Mouse (Mus musculus): ENCODE results near the gene Ascc2. TPM values are rescaled to one million over a fixed set of nuclear protein-coding genes. Genes with fewer than 3 reads are reported as not detected.
A peak's percentile ranks its signal among the peaks of the same experiment; 100 is the strongest.
"Not testable (repeated sequence)": the region's sequence is repeated elsewhere in the genome, so short reads cannot be mapped to it uniquely, and the experiment has no call there.

Ascc2 gene
- polyA plus RNA-seq, 1 experiment from 2014 or later: 22.3 TPM

DNA sequence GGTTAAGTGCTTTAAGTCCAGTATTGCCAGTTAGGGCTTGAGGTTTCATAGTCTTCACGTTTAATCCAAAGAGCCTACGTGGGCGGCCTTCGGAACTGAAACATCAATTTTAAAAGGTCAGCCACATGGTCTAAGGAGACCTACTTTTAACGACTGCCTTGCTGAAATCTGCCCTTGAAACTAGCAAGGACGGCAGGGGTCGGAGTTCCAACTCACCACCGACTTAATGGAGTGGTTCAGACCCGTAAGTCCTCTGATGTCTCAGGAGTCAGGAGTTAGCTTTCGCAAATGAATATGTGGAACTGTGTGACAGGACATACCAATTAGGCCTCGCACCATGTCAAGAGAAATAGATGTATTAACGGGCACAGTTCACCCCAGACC, 66.1 kb downstream of the Ascc2 start:
- Histone ChIP-seq H3K9ac (peak overlapping the region; percentile 92), H3K4me2 (peak overlapping the region; percentile 84), H3K4me3 (peak overlapping the region; percentile 80), H3K9me3 (no peaks in the 10 kb centered on the region), H3K36me3 (peaks cover 29% of the 10 kb centered on the region), H3K4me1 (peaks cover 19% of the 10 kb centered on the region), H3K27me3 (replicated peaks) (no peaks in the 10 kb centered on the region), H3K27ac (replicated peaks) (peak overlapping the region; percentile 87)
- ATAC-seq (ENCODE audit: extremely low read depth, insufficient number of reproducible peaks, low FRiP score, low TSS enrichment): no peak
- WGBS: 3% methylated on average over 12 of the region's 12 CpGs

GRCm38 (mm10) chr11:4704072-4704964, 66.8 kb downstream of the Ascc2 start, which contains the start of the genes Uqcr10 and Zmat5:
Gene Uqcr10 (minus strand): TSS chr11:4704342.
Gene Zmat5 (plus strand): TSS chr11:4704678.
- H3K36me3 ChIP-seq: peaks cover 29% of the 10 kb centered on the region
- H3K27me3 ChIP-seq (replicated peaks): no peaks in the 10 kb centered on the region
- peak within 1 kb of the TSS; percentile 84 for H3K4me2 ChIP-seq
- H3K4me3 ChIP-seq: peak within 1 kb of the TSS; percentile 80
- ATAC-seq (ENCODE audit: extremely low read depth, insufficient number of reproducible peaks, low FRiP score, low TSS enrichment): peak; percentile 92
- H3K9ac ChIP-seq: peak within 1 kb of the TSS; percentile 92
- no peaks in the 10 kb centered on the region for H3K9me3 ChIP-seq
- peaks cover 19% of the 10 kb centered on the region for H3K4me1 ChIP-seq
- H3K27ac ChIP-seq (replicated peaks): peak within 1 kb of the TSS; percentile 87
- under 1% methylated on average over 47 of the region's 47 CpGs for WGBS

DNA sequence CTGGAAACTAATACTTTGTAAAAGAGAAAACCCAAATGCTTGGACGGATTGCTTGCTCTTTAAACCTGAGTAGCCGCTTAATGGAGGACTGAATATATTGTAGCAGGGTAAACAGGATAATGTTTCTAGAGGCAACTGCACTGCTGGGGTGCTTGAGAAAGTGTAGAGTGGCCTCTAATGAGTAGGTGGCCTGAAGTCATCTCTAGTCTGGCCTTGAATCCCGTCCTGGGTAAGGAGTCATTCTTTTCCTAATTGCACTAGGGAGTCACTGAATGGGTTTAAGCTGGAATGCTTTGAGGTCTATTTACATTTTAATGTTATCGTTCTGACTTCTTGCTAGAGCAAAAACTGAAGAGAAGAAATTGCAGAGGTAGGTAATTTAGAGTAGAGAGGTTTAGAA, 67.6 kb downstream of the Ascc2 start:
- peak overlapping the region; percentile 83 for H3K9ac ChIP-seq
- no peak for ATAC-seq (ENCODE audit: extremely low read depth, insufficient number of reproducible peaks, low FRiP score, low TSS enrichment)
- H3K4me2 ChIP-seq: peak overlapping the region; percentile 84
- peaks cover 29% of the 10 kb centered on the region for H3K36me3 ChIP-seq
- H3K9me3 ChIP-seq: no peaks in the 10 kb centered on the region
- whole genome bisulfite sequencing: 10% methylated on average over 4 of the region's 4 CpGs
- H3K27ac ChIP-seq (replicated peaks): peak overlapping the region; percentile 41; the same call in 1 of the 2 replicates
- H3K4me1 ChIP-seq: peaks cover 19% of the 10 kb centered on the region
- H3K4me3 ChIP-seq: peak overlapping the region; percentile 80
- no peaks in the 10 kb centered on the region for H3K27me3 ChIP-seq (replicated peaks)

DNA sequence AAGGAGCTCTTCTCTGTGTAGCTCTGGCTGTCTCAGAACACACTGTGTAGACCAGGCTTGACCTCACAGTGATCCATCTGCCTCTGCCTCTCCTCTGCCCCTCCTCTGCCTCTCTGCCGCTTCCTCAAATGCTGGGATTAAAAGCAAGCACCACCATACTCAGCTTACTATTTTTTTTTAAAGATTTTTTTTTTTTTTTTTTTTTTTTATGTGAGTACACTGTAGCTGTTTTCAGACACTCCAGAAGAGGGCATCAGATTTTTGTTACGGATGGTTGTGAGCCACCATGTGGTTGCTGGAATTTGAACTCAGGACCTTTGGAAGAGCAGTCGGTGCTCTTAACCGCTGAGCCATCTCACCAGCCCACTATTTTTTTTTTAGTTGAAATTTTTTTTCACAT, 72.6 kb downstream of the Ascc2 start:
- H3K4me1 ChIP-seq; H3K36me3 ChIP-seq; H3K27me3 ChIP-seq (replicated peaks); H3K9ac ChIP-seq; H3K4me3 ChIP-seq; H3K9me3 ChIP-seq; ATAC-seq (ENCODE audit: extremely low read depth, insufficient number of reproducible peaks, low FRiP score, low TSS enrichment); H3K4me2 ChIP-seq; H3K27ac ChIP-seq (replicated peaks): not testable (repeated sequence)
- WGBS: 80% methylated on average over 4 of the region's 4 CpGs

DNA sequence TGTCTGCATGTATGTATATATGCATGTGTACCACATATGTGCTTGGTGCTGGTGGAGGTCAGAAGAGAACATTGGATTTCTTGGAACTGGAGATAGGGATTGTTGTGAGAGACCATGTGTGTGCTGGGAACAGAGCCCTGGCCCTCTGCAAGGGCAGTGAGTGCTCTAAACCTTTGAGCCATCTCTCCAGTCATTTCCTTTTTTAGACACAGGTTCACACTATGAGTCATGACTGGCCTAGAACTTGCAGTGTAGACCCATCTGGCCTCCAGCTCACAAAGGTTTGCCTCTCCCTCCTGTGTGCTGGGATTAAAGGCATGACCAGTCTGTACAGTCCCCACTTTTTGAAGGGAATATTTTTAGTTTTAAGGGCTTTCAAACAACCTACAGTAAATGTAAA, 75.3 kb downstream of the Ascc2 start:
- H3K27me3 ChIP-seq (replicated peaks): no peaks in the 10 kb centered on the region
- no peak overlapping the region for H3K9ac ChIP-seq
- no peak overlapping the region for H3K4me3 ChIP-seq
- no peaks in the 10 kb centered on the region; the same call in 1 of the 2 replicates for H3K4me1 ChIP-seq
- H3K9me3 ChIP-seq: no peaks in the 10 kb centered on the region
- no peak overlapping the region for H3K4me2 ChIP-seq
- no peak overlapping the region for H3K27ac ChIP-seq (replicated peaks)
- no peaks in the 10 kb centered on the region for H3K36me3 ChIP-seq
- no peak for ATAC-seq (ENCODE audit: extremely low read depth, insufficient number of reproducible peaks, low FRiP score, low TSS enrichment)

DNA sequence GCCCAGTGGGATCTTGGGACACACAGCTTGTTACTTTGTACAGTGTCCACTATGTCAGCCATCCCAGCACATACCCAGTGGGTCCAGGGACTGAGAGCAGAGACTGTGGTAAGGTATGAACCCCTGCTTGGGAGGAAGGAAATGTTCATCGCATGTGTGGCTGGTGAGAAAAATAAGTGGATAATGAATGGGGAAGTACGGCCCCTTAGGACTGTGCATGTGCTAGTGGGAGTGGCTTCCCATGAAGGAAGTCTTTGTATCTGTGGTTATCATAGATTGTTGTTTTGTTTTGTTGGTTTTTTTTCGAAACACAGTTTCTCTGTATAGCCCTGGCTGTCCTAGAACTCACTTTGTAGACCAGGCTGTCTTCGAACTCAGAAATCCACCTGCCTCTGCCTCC, 77.2 kb downstream of the Ascc2 start:
- no peak for ATAC-seq (ENCODE audit: extremely low read depth, insufficient number of reproducible peaks, low FRiP score, low TSS enrichment)
- H3K9me3 ChIP-seq: no peaks in the 10 kb centered on the region
- 79% methylated on average over 4 of the region's 4 CpGs for WGBS

DNA sequence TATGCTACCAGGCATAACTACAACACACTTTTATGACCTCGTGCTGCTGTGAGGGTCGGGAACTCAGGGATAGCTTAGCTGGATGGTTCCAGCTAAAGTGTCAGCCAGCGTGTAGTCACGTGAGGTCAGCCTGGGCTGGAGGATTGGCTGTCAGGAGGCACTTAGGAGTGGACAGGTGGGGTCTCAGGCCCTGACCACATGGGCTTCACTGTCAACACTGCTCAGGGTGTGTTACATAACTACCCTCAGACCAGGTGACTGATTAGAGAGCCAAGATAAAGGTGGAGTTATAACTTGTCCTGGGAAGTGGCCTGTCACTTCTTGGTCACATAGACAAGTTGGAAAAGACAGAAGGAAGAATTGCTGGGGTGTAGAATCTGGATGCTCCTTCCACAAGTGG, 78.0 kb downstream of the Ascc2 start:
- ATAC-seq (ENCODE audit: extremely low read depth, insufficient number of reproducible peaks, low FRiP score, low TSS enrichment): no peak
- Histone ChIP-seq H3K27ac (replicated peaks) (no peak overlapping the region), H3K4me1 (peaks cover 11% of the 10 kb centered on the region), H3K4me2 (no peak overlapping the region), H3K27me3 (replicated peaks) (no peaks in the 10 kb centered on the region), H3K9me3 (no peaks in the 10 kb centered on the region), H3K4me3 (no peak overlapping the region), H3K9ac (no peak overlapping the region), H3K36me3 (no peaks in the 10 kb centered on the region)
- 72% methylated on average over 4 of the region's 4 CpGs for WGBS

More for the DNA sequence above, 77.2 kb downstream of the Ascc2 start:
- peaks cover 11% of the 10 kb centered on the region for H3K4me1 ChIP-seq
- no peaks in the 10 kb centered on the region for H3K27me3 ChIP-seq (replicated peaks)
- no peak overlapping the region for H3K27ac ChIP-seq (replicated peaks)
- H3K36me3 ChIP-seq: no peaks in the 10 kb centered on the region
- H3K4me3 ChIP-seq: no peak overlapping the region
- no peak overlapping the region for H3K4me2 ChIP-seq
- H3K9ac ChIP-seq: no peak overlapping the region

DNA sequence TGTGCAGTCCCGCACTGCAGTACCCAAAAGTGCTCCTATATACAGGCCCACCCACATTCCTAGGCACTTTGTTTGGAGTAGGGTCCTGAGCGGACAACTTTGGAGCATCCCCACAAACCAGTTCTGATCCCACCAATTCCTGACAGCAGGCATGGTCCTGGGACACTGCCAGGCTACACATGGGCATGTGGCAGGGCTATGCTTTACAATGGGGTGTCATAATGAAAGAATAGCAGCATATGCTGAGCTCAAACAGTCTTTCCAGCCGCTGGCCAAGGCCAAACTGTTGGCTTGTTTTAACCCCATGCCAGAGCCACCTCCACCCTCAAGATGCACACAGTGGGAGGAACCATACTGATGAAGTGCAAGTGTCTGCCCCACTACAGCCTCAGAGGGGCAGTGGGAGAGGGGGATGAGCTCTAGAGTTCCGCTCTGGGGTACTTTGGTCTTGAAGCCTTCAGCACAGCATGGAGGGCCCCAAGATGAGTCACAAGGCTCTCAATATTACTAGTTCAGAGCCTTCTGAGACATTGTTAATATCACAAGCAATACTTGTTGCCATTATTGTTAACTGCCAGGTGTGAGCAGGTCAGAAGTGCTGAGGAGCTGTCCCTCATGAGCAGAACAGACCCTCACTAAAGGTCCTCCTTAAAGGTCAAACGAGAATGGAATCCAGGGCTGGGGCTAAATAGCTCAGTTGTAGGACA, 79.1 kb downstream of the Ascc2 start:
- ATAC-seq (ENCODE audit: extremely low read depth, insufficient number of reproducible peaks, low FRiP score, low TSS enrichment): no peak
- H3K4me2 ChIP-seq: no peak overlapping the region
- H3K4me3 ChIP-seq: no peak overlapping the region
- H3K9me3 ChIP-seq: no peaks in the 10 kb centered on the region
- 81% methylated on average over 5 of the region's 5 CpGs for WGBS
- H3K36me3 ChIP-seq: no peaks in the 10 kb centered on the region
- peaks cover 18% of the 10 kb centered on the region for H3K4me1 ChIP-seq
- H3K27me3 ChIP-seq (replicated peaks): no peaks in the 10 kb centered on the region
- no peak overlapping the region for H3K9ac ChIP-seq
- no peak overlapping the region for H3K27ac ChIP-seq (replicated peaks)

- H3K4me1 ChIP-seq: peaks cover 18% of the 10 kb centered on the region
- no peaks in the 10 kb centered on the region for H3K9me3 ChIP-seq
- H3K4me2 ChIP-seq: no peak overlapping the region
- H3K36me3 ChIP-seq: peaks cover 12% of the 10 kb centered on the region
- no peak overlapping the region; the same call in 1 of the 2 replicates for H3K27ac ChIP-seq (replicated peaks)
- H3K27me3 ChIP-seq (replicated peaks): no peaks in the 10 kb centered on the region
- 48% methylated on average over 5 of the region's 5 CpGs for WGBS
- no peak overlapping the region for H3K9ac ChIP-seq
- ATAC-seq (ENCODE audit: extremely low read depth, insufficient number of reproducible peaks, low FRiP score, low TSS enrichment): no peak
- H3K4me3 ChIP-seq: no peak overlapping the region
Observed at GRCm38 (mm10) chr11:4718548-4718947, 81.0 kb downstream of the Ascc2 start.

DNA sequence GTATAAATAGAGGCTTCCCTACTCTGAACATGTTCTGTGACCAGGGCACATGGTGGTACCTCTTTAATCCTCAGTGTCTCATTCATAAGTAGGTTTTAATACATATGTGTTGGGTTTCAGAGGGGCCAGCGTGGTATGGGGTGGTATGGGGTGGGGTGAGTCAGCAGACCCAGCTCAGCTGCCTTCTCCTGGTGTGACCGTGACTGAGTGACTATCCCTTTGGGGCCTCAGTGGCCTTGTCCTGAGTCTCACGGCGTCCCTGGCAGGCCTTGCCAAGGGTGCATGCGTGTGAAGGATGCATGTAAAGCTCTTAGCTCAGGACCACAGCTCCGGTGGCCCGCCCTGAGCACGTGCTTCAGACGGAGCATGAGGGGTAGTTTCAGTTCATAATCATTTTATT, 82.4 kb downstream of the Ascc2 start:
- no peak overlapping the region for H3K4me2 ChIP-seq
- no peaks in the 10 kb centered on the region for H3K9me3 ChIP-seq
- H3K4me3 ChIP-seq: no peak overlapping the region
- no peaks in the 10 kb centered on the region for H3K27me3 ChIP-seq (replicated peaks)
- peaks cover 18% of the 10 kb centered on the region for H3K4me1 ChIP-seq
- WGBS: 89% methylated on average over 9 of the region's 9 CpGs
- peaks cover 22% of the 10 kb centered on the region for H3K36me3 ChIP-seq
- H3K9ac ChIP-seq: no peak overlapping the region
- H3K27ac ChIP-seq (replicated peaks): no peak overlapping the region
- no peak for ATAC-seq (ENCODE audit: extremely low read depth, insufficient number of reproducible peaks, low FRiP score, low TSS enrichment)

DNA sequence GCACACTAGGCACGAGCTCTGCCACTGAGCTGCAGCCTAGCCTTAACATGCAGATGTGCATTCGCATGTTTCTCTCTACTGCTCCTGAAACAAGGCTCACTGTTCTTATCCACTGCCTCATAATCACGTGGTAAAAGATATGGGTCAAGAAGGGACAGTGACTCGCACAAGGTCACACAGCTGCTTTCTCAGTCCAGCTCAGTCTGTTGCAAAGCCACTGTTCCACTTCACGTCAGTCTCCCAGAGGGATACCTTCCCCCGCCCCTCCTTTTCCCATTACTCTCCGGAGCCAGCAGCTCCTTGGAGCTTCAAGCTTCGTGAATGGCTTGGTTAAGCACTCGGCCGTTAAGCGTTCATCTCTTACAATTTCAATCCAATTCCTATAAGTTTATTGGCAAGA, 82.8 kb downstream of the Ascc2 start:
- no peak overlapping the region for H3K4me2 ChIP-seq
- WGBS: 73% methylated on average over 11 of the region's 11 CpGs
- H3K9me3 ChIP-seq: no peaks in the 10 kb centered on the region
- peaks cover 26% of the 10 kb centered on the region for H3K36me3 ChIP-seq
- no peaks in the 10 kb centered on the region for H3K27me3 ChIP-seq (replicated peaks)
- no peak overlapping the region for H3K27ac ChIP-seq (replicated peaks)
- no peak overlapping the region for H3K4me3 ChIP-seq
- H3K9ac ChIP-seq: no peak overlapping the region
- peaks cover 18% of the 10 kb centered on the region for H3K4me1 ChIP-seq
- ATAC-seq (ENCODE audit: extremely low read depth, insufficient number of reproducible peaks, low FRiP score, low TSS enrichment): no peak

Measured in heart, embryonic 13.5 days (tissue).